Mouse (Mus musculus): ENCODE data around the gene Fuz. TPM values are rescaled to one million over a fixed set of nuclear protein-coding genes. Genes with fewer than 3 reads are reported as not detected.

The Fuz gene
- polyA plus RNA-seq, 2 experiments = 21.7 to 48.7 TPM

DNA sequence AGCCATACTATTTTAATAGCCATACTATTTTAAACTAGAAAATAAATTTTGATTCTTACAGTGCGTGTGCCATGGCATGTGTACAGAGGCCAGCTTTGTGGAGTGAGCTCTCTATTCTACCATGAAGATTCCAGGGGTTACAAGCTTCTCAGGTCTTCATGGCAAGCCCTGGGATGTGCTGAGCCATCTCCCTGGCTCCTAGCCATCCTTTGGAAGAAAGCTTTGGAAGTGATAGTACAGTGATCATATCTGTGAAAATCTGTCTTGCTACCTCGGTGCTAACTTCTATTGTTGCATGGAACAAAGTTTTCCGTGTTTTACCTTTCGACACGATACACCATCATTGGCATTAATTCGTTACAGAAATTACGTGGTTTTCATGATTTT is 680 bp upstream of the Fuz start:
- no peak for TF ChIP-seq POLR2A (IDR thresholded peaks at IDR 0.05; ENCODE audit: borderline replicate concordance, extremely low read depth, insufficient read depth, insufficient read length)
- Histone ChIP-seq H3K9me3 (ENCODE audit: control insufficient read depth, low read length) (no peaks in the 10 kb centered on the region), H3K27ac (replicated peaks; ENCODE audit: low read depth, low read length) (peak overlapping the region; percentile 87), H3K4me1 (ENCODE audit: control insufficient read depth, insufficient read depth, low read length) (peaks cover 29% of the 10 kb centered on the region), H3K4me2 (replicated peaks; ENCODE audit: low read depth, low read length, severe bottlenecking) (peak overlapping the region; percentile 52), H3K36me3 (ENCODE audit: control insufficient read depth, insufficient read depth, low read length) (peaks cover 25% of the 10 kb centered on the region), H3K4me3 (replicated peaks; ENCODE audit: low read length) (peak overlapping the region; percentile 57), H3K9ac (ENCODE audit: low read depth, low read length, severe bottlenecking) (no peak overlapping the region), H3K27me3 (ENCODE audit: control insufficient read depth, insufficient read depth, low read length) (no peaks in the 10 kb centered on the region)
- no peak for DNase-seq (ENCODE audit: low spot score)
- no peak for ATAC-seq (ENCODE audit: low FRiP score, low read depth)
- 75% methylated on average over 7 of the region's 7 CpGs for WGBS

DNA sequence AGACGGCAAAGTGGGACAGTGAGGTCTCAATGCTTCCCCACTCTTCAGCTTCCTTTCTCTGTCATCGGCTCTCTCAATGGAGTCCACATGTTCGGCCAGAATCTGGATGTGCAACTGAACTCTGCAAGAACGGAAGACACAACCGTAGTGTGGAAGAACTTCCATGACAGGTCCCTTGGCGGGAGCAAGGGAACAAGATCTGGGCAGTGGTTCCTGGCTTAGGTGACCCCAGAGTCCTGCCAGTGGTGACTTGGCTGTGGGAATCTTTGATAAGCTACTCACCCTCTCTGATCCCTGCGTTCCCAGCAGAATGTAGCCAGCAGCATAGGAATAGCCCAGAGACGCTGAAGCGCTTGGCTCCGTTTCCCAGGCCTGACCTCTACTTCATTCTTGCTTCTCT is 620 bp downstream of the Fuz start:
- DNase-seq (ENCODE audit: low spot score) = no peak
- 39% methylated on average over 10 of the region's 10 CpGs for WGBS
- H3K4me1 ChIP-seq (ENCODE audit: control insufficient read depth, insufficient read depth, low read length) = peaks cover 23% of the 10 kb centered on the region
- H3K36me3 ChIP-seq (ENCODE audit: control insufficient read depth, insufficient read depth, low read length) = peaks cover 28% of the 10 kb centered on the region
- peak overlapping the region; percentile 87; the same call in 1 of the 2 replicates for H3K27ac ChIP-seq (replicated peaks; ENCODE audit: low read depth, low read length)
- no peak for TF ChIP-seq POLR2A (IDR thresholded peaks at IDR 0.05; ENCODE audit: borderline replicate concordance, extremely low read depth, insufficient read depth, insufficient read length)
- H3K27me3 ChIP-seq (ENCODE audit: control insufficient read depth, insufficient read depth, low read length) = no peaks in the 10 kb centered on the region
- peak overlapping the region; percentile 52 for H3K4me2 ChIP-seq (replicated peaks; ENCODE audit: low read depth, low read length, severe bottlenecking)
- H3K9ac ChIP-seq (ENCODE audit: low read depth, low read length, severe bottlenecking) = peak overlapping the region; percentile 67
- peak overlapping the region; percentile 57 for H3K4me3 ChIP-seq (replicated peaks; ENCODE audit: low read length)
- no peak for ATAC-seq (ENCODE audit: low FRiP score, low read depth)
- H3K9me3 ChIP-seq (ENCODE audit: control insufficient read depth, low read length) = no peaks in the 10 kb centered on the region

DNA sequence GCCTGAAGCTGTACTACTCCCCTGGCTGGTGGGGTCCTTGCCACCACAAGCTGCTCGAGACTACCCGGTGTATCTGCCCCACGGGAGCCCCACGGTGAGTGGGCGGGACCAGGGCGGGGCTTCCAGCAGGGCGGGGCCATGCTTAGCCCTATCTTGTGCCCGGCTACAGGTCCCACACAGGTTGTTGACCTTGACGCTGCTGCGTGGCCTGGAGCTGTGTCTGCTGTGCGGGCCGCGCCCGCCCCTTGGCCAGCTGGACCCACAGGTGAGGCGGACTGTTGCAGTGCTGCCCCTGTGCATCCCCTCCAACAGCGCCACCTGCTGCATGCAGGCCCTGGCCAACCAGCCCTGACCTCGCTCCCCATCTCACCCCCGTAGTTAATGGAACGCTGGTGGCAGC is 2.7 kb downstream of the Fuz start:
- peaks cover 48% of the 10 kb centered on the region for H3K36me3 ChIP-seq (ENCODE audit: control insufficient read depth, insufficient read depth, low read length)
- H3K4me3 ChIP-seq (replicated peaks; ENCODE audit: low read length) = no peak overlapping the region
- H3K9me3 ChIP-seq (ENCODE audit: control insufficient read depth, low read length) = no peaks in the 10 kb centered on the region
- no peaks in the 10 kb centered on the region for H3K27me3 ChIP-seq (ENCODE audit: control insufficient read depth, insufficient read depth, low read length)
- no peak overlapping the region for H3K4me2 ChIP-seq (replicated peaks; ENCODE audit: low read depth, low read length, severe bottlenecking)
- H3K27ac ChIP-seq (replicated peaks; ENCODE audit: low read depth, low read length) = no peak overlapping the region
- TF ChIP-seq POLR2A (IDR thresholded peaks at IDR 0.05; ENCODE audit: borderline replicate concordance, extremely low read depth, insufficient read depth, insufficient read length) = no peak
- peaks cover 19% of the 10 kb centered on the region for H3K4me1 ChIP-seq (ENCODE audit: control insufficient read depth, insufficient read depth, low read length)
- DNase-seq (ENCODE audit: low spot score) (no peak), ATAC-seq (ENCODE audit: low FRiP score, low read depth) (no peak)
- no peak overlapping the region for H3K9ac ChIP-seq (ENCODE audit: low read depth, low read length, severe bottlenecking)
- 35% methylated on average over 18 of the region's 19 CpGs for WGBS

GRCm38 (mm10) chr7:44900632-44901031 is 4.8 kb downstream of the Fuz start:
- Histone ChIP-seq H3K9ac (ENCODE audit: low read depth, low read length, severe bottlenecking) (no peak overlapping the region), H3K27me3 (ENCODE audit: control insufficient read depth, insufficient read depth, low read length) (no peaks in the 10 kb centered on the region), H3K9me3 (ENCODE audit: control insufficient read depth, low read length) (no peaks in the 10 kb centered on the region), H3K4me2 (replicated peaks; ENCODE audit: low read depth, low read length, severe bottlenecking) (no peak overlapping the region), H3K27ac (replicated peaks; ENCODE audit: low read depth, low read length) (no peak overlapping the region), H3K4me1 (ENCODE audit: control insufficient read depth, insufficient read depth, low read length) (peaks cover 14% of the 10 kb centered on the region), H3K36me3 (ENCODE audit: control insufficient read depth, insufficient read depth, low read length) (peaks cover 69% of the 10 kb centered on the region), H3K4me3 (replicated peaks; ENCODE audit: low read length) (no peak overlapping the region)
- no peak for TF ChIP-seq POLR2A (IDR thresholded peaks at IDR 0.05; ENCODE audit: borderline replicate concordance, extremely low read depth, insufficient read depth, insufficient read length)
- WGBS = 85% methylated on average over 11 of the region's 11 CpGs
- ATAC-seq (ENCODE audit: low FRiP score, low read depth) (no peak), DNase-seq (ENCODE audit: low spot score) (no peak)

- Histone ChIP-seq H3K4me1 (ENCODE audit: control insufficient read depth, insufficient read depth, low read length) (peaks cover 14% of the 10 kb centered on the region), H3K9ac (ENCODE audit: low read depth, low read length, severe bottlenecking) (peak overlapping the region; percentile 41; the same call in 1 of the 2 replicates), H3K4me2 (replicated peaks; ENCODE audit: low read depth, low read length, severe bottlenecking) (peak overlapping the region; percentile 49), H3K4me3 (replicated peaks; ENCODE audit: low read length) (peak overlapping the region; percentile 21), H3K9me3 (ENCODE audit: control insufficient read depth, low read length) (no peaks in the 10 kb centered on the region), H3K27me3 (ENCODE audit: control insufficient read depth, insufficient read depth, low read length) (no peaks in the 10 kb centered on the region), H3K27ac (replicated peaks; ENCODE audit: low read depth, low read length) (0 out of 2 replicates have a peak overlapping the region, but pooled peaks have one; percentile 33), H3K36me3 (ENCODE audit: control insufficient read depth, insufficient read depth, low read length) (peaks cover 75% of the 10 kb centered on the region)
- peak; percentile 75 for DNase-seq (ENCODE audit: low spot score)
- no peak for TF ChIP-seq POLR2A (IDR thresholded peaks at IDR 0.05; ENCODE audit: borderline replicate concordance, extremely low read depth, insufficient read depth, insufficient read length)
- ATAC-seq (ENCODE audit: low FRiP score, low read depth) = peak; percentile 54; the same call in 1 of the 2 replicates
- WGBS = 11% methylated on average over 20 of the region's 21 CpGs
These were observed 5.4 kb downstream of the Fuz start for GRCm38 (mm10) chr7:44901230-44901722.
